Mouse (Mus musculus) intestine, postnatal 0 days (tissue): ENCODE measurements around the gene Etv6. TPM values are rescaled to one million over a fixed set of nuclear protein-coding genes. Genes with fewer than 3 reads are reported as not detected.

Experiments used
- ATAC-seq: fragments of 200-750 bp; cut with Nextera tagmentation; 2 replicates; pipeline ENCODE4 v1.8.0; 2017; ENCODE audit warnings: mild to moderate bottlenecking, moderate TSS enrichment, moderate library complexity
- H3K27ac ChIP-seq: fragments of 300-500 bp; sonication (generic); 2 replicates; pipeline ENCODE4 v1.5.1; 2014; ENCODE audit warnings: mild to moderate bottlenecking, low read depth, low read length, moderate library complexity
- H3K27me3 ChIP-seq: fragments of 300-500 bp; sonication (generic); replicated peaks from 2 replicates; pipeline ENCODE4 v1.6.1; 2014; ENCODE audit warnings: low read length, mixed read lengths; ENCODE audit not compliant: control insufficient read depth, insufficient read depth
- H3K36me3 ChIP-seq: fragments of 300-500 bp; sonication (generic); 2 replicates; pipeline ENCODE4 v1.6.1; 2014; ENCODE audit warnings: mild to moderate bottlenecking, moderate library complexity; ENCODE audit not compliant: control insufficient read depth, insufficient read depth
- H3K4me1 ChIP-seq: fragments of 300-500 bp; sonication (generic); replicated peaks from 2 replicates; pipeline ENCODE4 v1.6.1; 2014; ENCODE audit warnings: antibody characterized with exemption, low read length, mixed read lengths; ENCODE audit not compliant: control insufficient read depth, insufficient read depth
- H3K4me2 ChIP-seq: fragments of 300-500 bp; sonication (generic); replicated peaks from 2 replicates; pipeline ENCODE4 v1.6.1; 2014; ENCODE audit warnings: low read depth, mild to moderate bottlenecking, moderate library complexity
- H3K4me3 ChIP-seq: fragments of 300-500 bp; sonication (generic); 2 replicates; pipeline ENCODE4 v1.5.1; 2014; ENCODE audit warnings: low read depth, low read length
- H3K9ac ChIP-seq: fragments of 300-500 bp; sonication (generic); 2 replicates; pipeline ENCODE4 v1.6.1; 2014; ENCODE audit warnings: mild to moderate bottlenecking, low read depth, low read length
- H3K9me3 ChIP-seq: fragments of 300-500 bp; sonication (generic); 2 replicates; pipeline ENCODE4 v1.6.1; 2016; ENCODE audit warnings: mixed run types; ENCODE audit not compliant: control insufficient read depth
- CTCF ChIP-seq: sonication (generic); IDR thresholded peaks from 2 replicates; pipeline ENCODE4 v1.5.1; 2016; ENCODE audit warnings: low read depth, mild to moderate bottlenecking, control low read depth, antibody characterized with exemption, moderate library complexity
- WGBS: fragments of 180-500 bp; shearing (Covaris S2); extraction: QIAGEN DNeasy Blood & Tissue Kit; methylation state at CpG from one replicate; pipeline ENCODE4 v1.1.7; 2014; 5-methylcytosine and 5-hydroxymethylcytosine counted together
- polyA plus RNA-seq: library from polyadenylated mRNA; unstranded; fragments of >200 nt; fragmentation: Nextera tagmentation; extraction: Ambion mirVana; gene quantifications from 2 replicates; pipeline ENCODE4 v1.2.1, GENCODE M21; 2015

The Etv6 gene
- polyA plus RNA-seq, 1 experiment from 2014 or later = 7.8 TPM

DNA sequence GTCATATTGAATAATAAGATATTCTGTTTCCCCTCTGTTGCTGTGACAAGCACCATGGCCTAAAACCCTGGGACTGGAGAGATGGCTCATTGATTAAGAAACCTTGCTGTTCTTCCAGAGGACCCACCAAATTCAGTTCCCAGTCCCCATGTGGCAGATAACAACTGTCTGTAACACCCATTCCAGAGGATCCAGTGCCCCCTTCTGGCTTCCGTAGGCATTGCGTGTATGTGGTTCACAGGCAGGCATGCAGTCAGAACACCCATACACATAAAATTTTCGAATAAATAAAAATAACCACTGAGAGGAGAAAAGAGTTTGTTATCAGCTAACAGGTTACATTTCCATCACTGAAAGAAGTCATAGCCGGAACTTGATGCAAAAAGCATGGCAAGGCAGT, 205.5 kb downstream of the Etv6 start:
- Histone ChIP-seq H3K27ac (no peak overlapping the region), H3K4me3 (no peak overlapping the region), H3K9ac (no peak overlapping the region), H3K9me3 (no peaks in the 10 kb centered on the region), H3K4me2 (no peak overlapping the region), H3K27me3 (no peaks in the 10 kb centered on the region), H3K4me1 (peaks cover 10% of the 10 kb centered on the region; the same call in 1 of the 2 replicates), H3K36me3 (peaks cover 17% of the 10 kb centered on the region; the same call in 1 of the 2 replicates)
- peak; percentile 55 for TF ChIP-seq CTCF
- no peak for ATAC-seq
- 92% methylated on average over 4 of the region's 4 CpGs for WGBS

- Histone ChIP-seq H3K9ac (no peak overlapping the region), H3K4me1 (peaks cover 10% of the 10 kb centered on the region; the same call in 1 of the 2 replicates), H3K27me3 (no peaks in the 10 kb centered on the region), H3K4me3 (no peak overlapping the region), H3K36me3 (peaks cover 16% of the 10 kb centered on the region), H3K27ac (peak overlapping the region; percentile 58), H3K9me3 (no peaks in the 10 kb centered on the region), H3K4me2 (peak overlapping the region; percentile 28; the same call in 1 of the 2 replicates)
- WGBS = 45% methylated on average over 3 of the region's 3 CpGs
- no peak for TF ChIP-seq CTCF
- ATAC-seq = peak; percentile 50
These were observed 207.6 kb downstream of the Etv6 start for GRCm38 (mm10) chr6:134243119-134243518.

GRCm38 (mm10) chr6:134243546-134243945, 208.0 kb downstream of the Etv6 start:
- peaks cover 10% of the 10 kb centered on the region; the same call in 1 of the 2 replicates for H3K4me1 ChIP-seq
- WGBS = 32% methylated on average over 4 of the region's 4 CpGs
- TF ChIP-seq CTCF = no peak
- no peak overlapping the region for H3K9ac ChIP-seq
- H3K36me3 ChIP-seq = peaks cover 20% of the 10 kb centered on the region
- no peak overlapping the region for H3K4me3 ChIP-seq
- H3K27ac ChIP-seq = peak overlapping the region; percentile 63; the same call in 1 of the 2 replicates
- peak overlapping the region; percentile 27; the same call in 1 of the 2 replicates for H3K4me2 ChIP-seq
- H3K27me3 ChIP-seq = no peaks in the 10 kb centered on the region
- ATAC-seq = peak; percentile 79
- no peaks in the 10 kb centered on the region for H3K9me3 ChIP-seq

GRCm38 (mm10) chr6:134244071-134244470, 208.6 kb downstream of the Etv6 start:
- no peak overlapping the region for H3K9ac ChIP-seq
- peaks cover 10% of the 10 kb centered on the region; the same call in 1 of the 2 replicates for H3K4me1 ChIP-seq
- no peak overlapping the region for H3K4me3 ChIP-seq
- H3K9me3 ChIP-seq = no peaks in the 10 kb centered on the region
- H3K27ac ChIP-seq = 0 out of 2 replicates have a peak overlapping the region, but pooled peaks have one; percentile 63
- H3K4me2 ChIP-seq = no peak overlapping the region
- no peak for ATAC-seq
- H3K36me3 ChIP-seq = peaks cover 26% of the 10 kb centered on the region
- 92% methylated on average over 4 of the region's 4 CpGs for WGBS
- H3K27me3 ChIP-seq = no peaks in the 10 kb centered on the region
- TF ChIP-seq CTCF = no peak

DNA sequence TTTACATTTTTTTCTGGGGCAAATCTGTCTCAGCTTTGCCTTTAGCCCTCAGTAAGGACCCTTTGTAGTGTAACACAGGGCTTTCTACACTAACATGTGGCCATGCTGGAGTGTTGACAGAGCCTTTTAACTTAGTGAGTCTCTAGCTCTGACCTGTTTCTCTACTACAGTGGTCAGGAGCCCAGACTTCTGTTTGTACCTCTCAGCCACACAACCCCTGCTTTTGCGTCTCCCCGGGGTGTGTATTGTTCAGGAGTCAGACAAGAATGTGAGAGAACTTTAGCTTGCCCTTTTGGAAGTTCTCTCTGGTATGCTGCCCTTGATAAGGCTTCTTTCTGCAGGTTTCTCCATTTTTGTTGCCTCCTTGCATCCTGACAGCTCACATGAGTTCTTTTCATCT, 210.6 kb downstream of the Etv6 start:
- Histone ChIP-seq H3K27me3 (no peaks in the 10 kb centered on the region), H3K4me3 (no peak overlapping the region), H3K36me3 (peaks cover 32% of the 10 kb centered on the region), H3K4me1 (peaks cover 10% of the 10 kb centered on the region; the same call in 1 of the 2 replicates), H3K9ac (no peak overlapping the region), H3K27ac (no peak overlapping the region), H3K4me2 (no peak overlapping the region), H3K9me3 (no peaks in the 10 kb centered on the region)
- no peak for TF ChIP-seq CTCF
- 73% methylated on average over 2 of the region's 2 CpGs for WGBS
- ATAC-seq = no peak

- H3K27ac ChIP-seq = no peak overlapping the region
- H3K4me1 ChIP-seq = peaks cover 10% of the 10 kb centered on the region; the same call in 1 of the 2 replicates
- H3K9me3 ChIP-seq = no peaks in the 10 kb centered on the region
- H3K27me3 ChIP-seq = no peaks in the 10 kb centered on the region
- peaks cover 30% of the 10 kb centered on the region for H3K36me3 ChIP-seq
- no peak overlapping the region for H3K9ac ChIP-seq
- H3K4me3 ChIP-seq = no peak overlapping the region
- 86% methylated on average over 9 of the region's 9 CpGs for WGBS
- no peak overlapping the region for H3K4me2 ChIP-seq
- no peak for TF ChIP-seq CTCF
- ATAC-seq = no peak
These were observed 211.8 kb downstream of the Etv6 start for GRCm38 (mm10) chr6:134247324-134247723.

DNA sequence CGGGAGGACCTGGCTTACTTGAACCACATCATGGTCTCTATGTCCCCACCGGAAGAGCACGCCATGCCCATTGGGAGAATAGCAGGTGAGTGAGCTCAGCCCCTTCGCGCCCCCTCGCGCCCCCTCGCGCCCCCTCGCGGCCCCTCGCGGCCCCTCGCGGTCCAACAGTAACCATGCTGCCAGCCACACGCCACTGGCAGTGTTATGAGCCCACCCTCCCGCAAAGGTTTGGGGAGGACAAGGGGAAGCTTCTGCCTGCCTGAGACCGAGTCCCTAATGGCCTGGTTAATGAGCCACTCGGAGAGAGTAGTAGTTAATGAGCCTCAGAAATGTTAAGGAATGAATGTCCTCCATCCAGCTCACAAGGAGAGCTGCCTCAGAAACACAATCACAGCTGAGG, 213.2 kb downstream of the Etv6 start:
- no peak overlapping the region for H3K4me2 ChIP-seq

More for the DNA sequence above, 213.2 kb downstream of the Etv6 start:
- Histone ChIP-seq H3K36me3 (peaks cover 33% of the 10 kb centered on the region), H3K9ac (no peak overlapping the region), H3K4me1 (peaks cover 9% of the 10 kb centered on the region; the same call in 1 of the 2 replicates), H3K27me3 (no peaks in the 10 kb centered on the region), H3K9me3 (no peaks in the 10 kb centered on the region), H3K27ac (no peak overlapping the region), H3K4me3 (no peak overlapping the region)
- ATAC-seq = no peak
- WGBS = 90% methylated on average over 19 of the region's 19 CpGs
- no peak for TF ChIP-seq CTCF
